Comparison of ENCODE assay signal across 10 mouse cellular contexts in genomic region chr11:120354304-120355276, GRCm38 (mm10). TPM values are rescaled to one million over a fixed set of nuclear protein-coding genes. Genes with fewer than 3 reads are reported as not detected.
DNase-seq lines count a peak whose midpoint lies in the region; ATAC-seq lines count a peak whose summit lies in the region.
"Had no signal": no experiment of that assay in that cellular context is flagged by ENCODE, and none has a peak within 500 bp of the region (broad histone marks: within the 10 kb centered on the region; RNA-seq: fewer than 3 reads in every experiment).

No protein-coding gene starts in this region.

- H3K4me3 ChIP-seq in midbrain, embryonic 11.5 days (ENCODE audit: low read depth, low read length): no peak overlapping the region
- no peak overlapping the region for H3K4me3 ChIP-seq in midbrain, embryonic 13.5 days (replicated peaks)
- no peak overlapping the region for H3K4me3 ChIP-seq in stomach, embryonic 15.5 days (replicated peaks)

- no peak overlapping the region for H3K4me2 ChIP-seq in midbrain, embryonic 11.5 days
- H3K4me2 ChIP-seq in midbrain, embryonic 13.5 days (replicated peaks): no peak overlapping the region
- no peak overlapping the region for H3K4me2 ChIP-seq in stomach, embryonic 15.5 days

- no peak overlapping the region for H3K27ac ChIP-seq in midbrain, embryonic 11.5 days (ENCODE audit: low read depth, low read length)
- no peak overlapping the region for H3K27ac ChIP-seq in midbrain, embryonic 13.5 days
- H3K27ac ChIP-seq in stomach, embryonic 15.5 days: peak overlapping the region; percentile 77

- no peaks in the 10 kb centered on the region for H3K36me3 ChIP-seq in midbrain, embryonic 11.5 days (ENCODE audit: control insufficient read depth, insufficient read depth, low read length)
- no peaks in the 10 kb centered on the region for H3K36me3 ChIP-seq in midbrain, embryonic 13.5 days
- H3K36me3 ChIP-seq in stomach, embryonic 15.5 days: no peaks in the 10 kb centered on the region

- WGBS in midbrain, embryonic 11.5 days: 91% methylated on average over 17 of the region's 17 CpGs
- WGBS in midbrain, embryonic 13.5 days: 89% methylated on average over 17 of the region's 17 CpGs
- 82% methylated on average over 17 of the region's 17 CpGs for WGBS in stomach, embryonic 15.5 days

- no peaks in the 10 kb centered on the region for H3K9me3 ChIP-seq in midbrain, embryonic 11.5 days (ENCODE audit: control insufficient read depth, low read length)
- no peaks in the 10 kb centered on the region for H3K9me3 ChIP-seq in midbrain, embryonic 13.5 days
- H3K9me3 ChIP-seq in stomach, embryonic 15.5 days: no peaks in the 10 kb centered on the region

- no peak for ATAC-seq in midbrain, embryonic 11.5 days (ENCODE audit: low FRiP score)
- no peak for ATAC-seq in midbrain, embryonic 13.5 days
- peak; percentile 56 for ATAC-seq in erythroid progenitor cell, adult 5-6 weeks (replicated peaks; ENCODE audit: low FRiP score, poor library complexity, severe bottlenecking)
- no peak for ATAC-seq in stomach, embryonic 15.5 days (ENCODE audit: insufficient read depth, low FRiP score, low read depth)

- no peak overlapping the region for H3K9ac ChIP-seq in midbrain, embryonic 11.5 days (ENCODE audit: low read length)
- H3K9ac ChIP-seq in midbrain, embryonic 13.5 days (replicated peaks): no peak overlapping the region
- H3K9ac ChIP-seq in stomach, embryonic 15.5 days: no peak overlapping the region

- H3K4me1 ChIP-seq in midbrain, embryonic 11.5 days (ENCODE audit: control insufficient read depth, insufficient read depth, low read length): peaks cover 21% of the 10 kb centered on the region
- H3K4me1 ChIP-seq in midbrain, embryonic 13.5 days (replicated peaks): peaks cover 63% of the 10 kb centered on the region
- H3K4me1 ChIP-seq in stomach, embryonic 15.5 days: peaks cover 73% of the 10 kb centered on the region

- peak; percentile 3 for DNase-seq in gastrocnemius, postnatal 10 days
- DNase-seq in gastrocnemius, postnatal 25 days: no peak
- peak; percentile 69 for DNase-seq in midbrain, embryonic 11.5 days (ENCODE audit: low spot score, missing footprints)
- no peak for DNase-seq in spleen, postnatal 36 days (ENCODE audit: low spot score in 2 of 2)
- no peak for DNase-seq in thymus, postnatal 14 days
- DNase-seq: cerebellum, adult 2 months had no signal

- H3K27me3 ChIP-seq in midbrain, embryonic 11.5 days (ENCODE audit: control insufficient read depth, insufficient read depth, low read length): no peaks in the 10 kb centered on the region; the same call in 1 of the 2 replicates
- no peaks in the 10 kb centered on the region for H3K27me3 ChIP-seq in midbrain, embryonic 13.5 days
- no peaks in the 10 kb centered on the region for H3K27me3 ChIP-seq in stomach, embryonic 15.5 days (replicated peaks)

RNA-seq across cellular contexts. Expression of gene Actg1, which starts 6.2 kb away (rescaled TPM):
- 100 to 1,000 TPM; 439 to 618 TPM for total RNA-seq in gastrocnemius, postnatal 10 days (2021)
- total RNA-seq in gastrocnemius, postnatal 25 days (2021): 100 to 1,000 TPM; 236 to 249 TPM
- polyA plus RNA-seq in midbrain, embryonic 11.5 days (2014; fragmentation: Nextera tagmentation; extraction: Ambion mirVana): 2,965 and 3,081 TPM in 2 replicates
- polyA plus RNA-seq in midbrain, embryonic 13.5 days (2015; fragmentation: Nextera tagmentation; extraction: Ambion mirVana): 3,928 and 4,113 TPM in 2 replicates
- 531 and 597 TPM in 2 replicates for total RNA-seq in erythroid progenitor cell, adult 5-6 weeks (2015; ENCODE audit: low replicate concordance)
- 282 and 330 TPM in 2 replicates for total RNA-seq in erythroid progenitor cell, adult 5-6 weeks (2017; ENCODE audit: low replicate concordance)
- 2,501 and 2,557 TPM in 2 replicates for polyA plus RNA-seq in stomach, embryonic 15.5 days (2015; fragmentation: Nextera tagmentation; extraction: Ambion mirVana)

RNA-seq across cellular contexts. Expression of gene Fscn2, which starts 6.7 kb away (rescaled TPM):
- total RNA-seq in gastrocnemius, postnatal 10 days (2021): under 1 TPM; 0.50 to 0.61 TPM
- under 1 TPM; 0.29 to 0.31 TPM for total RNA-seq in gastrocnemius, postnatal 25 days (2021)
- polyA plus RNA-seq in midbrain, embryonic 11.5 days (2014; fragmentation: Nextera tagmentation; extraction: Ambion mirVana): 1.4 TPM in 2 replicates
- polyA plus RNA-seq in midbrain, embryonic 13.5 days (2015; fragmentation: Nextera tagmentation; extraction: Ambion mirVana): 1.9 and 2.2 TPM in 2 replicates
- not detected in 2 replicates for total RNA-seq in erythroid progenitor cell, adult 5-6 weeks (2015; ENCODE audit: low replicate concordance)
- not detected in 2 replicates for total RNA-seq in erythroid progenitor cell, adult 5-6 weeks (2017; ENCODE audit: low replicate concordance)
- polyA plus RNA-seq in stomach, embryonic 15.5 days (2015; fragmentation: Nextera tagmentation; extraction: Ambion mirVana): 0.49 and 0.85 TPM in 2 replicates
- total RNA-seq: left cerebral cortex, adult 18-20 months had no signal
- polyA plus RNA-seq: cerebellum, adult 2 months had no signal

RNA-seq across cellular contexts. Expression of gene Faap100, which starts 24.0 kb away (rescaled TPM):
- 10 to 100 TPM; 14.6 to 15.3 TPM for total RNA-seq in gastrocnemius, postnatal 10 days (2021)
- total RNA-seq in gastrocnemius, postnatal 25 days (2021): 10 to 100 TPM; 14.0 to 16.5 TPM
- 25.3 and 29.2 TPM in 2 replicates for polyA plus RNA-seq in midbrain, embryonic 11.5 days (2014; fragmentation: Nextera tagmentation; extraction: Ambion mirVana)
- 80.9 and 81.1 TPM in 2 replicates for polyA plus RNA-seq in midbrain, embryonic 13.5 days (2015; fragmentation: Nextera tagmentation; extraction: Ambion mirVana)
- total RNA-seq in erythroid progenitor cell, adult 5-6 weeks (2015; ENCODE audit: low replicate concordance): 6.1 and 8.0 TPM in 2 replicates
- 2.0 and 9.4 TPM in 2 replicates for total RNA-seq in erythroid progenitor cell, adult 5-6 weeks (2017; ENCODE audit: low replicate concordance)
- polyA plus RNA-seq in stomach, embryonic 15.5 days (2015; fragmentation: Nextera tagmentation; extraction: Ambion mirVana): 31.5 and 33.0 TPM in 2 replicates

Comparison
In these comparisons a context has a peak if more than half of its experiments do, and no peak if none do; other contexts are left out.
1. DNase-seq: peak in gastrocnemius, postnatal 10 days (single experiment) and midbrain, embryonic 11.5 days (single experiment); none in gastrocnemius, postnatal 25 days (single experiment), spleen, postnatal 36 days (0 of 2) and thymus, postnatal 14 days (single experiment).